Mouse (Mus musculus): ENCODE data around the gene Stk16.

DNA sequence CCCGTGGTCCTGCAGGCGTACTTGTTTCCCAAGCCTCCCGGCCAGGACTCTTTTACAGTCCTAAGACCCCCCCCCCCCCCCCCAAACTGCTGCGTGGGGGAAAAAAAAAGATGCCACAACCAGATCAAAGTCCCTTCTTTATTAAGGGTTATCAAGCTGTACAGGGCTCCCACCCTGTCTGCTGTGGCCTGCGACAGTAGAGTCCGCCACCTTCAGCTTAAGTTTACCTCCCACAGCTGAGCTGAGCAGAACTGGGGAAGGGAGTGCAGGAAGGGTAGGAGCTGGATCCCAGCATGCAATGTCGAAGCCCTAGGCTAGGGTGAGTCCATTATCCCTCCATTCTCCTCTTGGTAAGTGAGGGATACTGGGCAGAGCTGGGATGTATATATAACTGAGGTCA lies 29.9 kb upstream of the Stk16 start:
- TF ChIP-seq CTCF (IDR thresholded peaks at IDR 0.05; ENCODE audit: low read depth) (no peak), EP300 (IDR thresholded peaks at IDR 0.05; ENCODE audit: low read depth) (no peak)

Data from heart, postnatal 0 days (tissue).